Mouse (Mus musculus) gastrocnemius, adult 18-20 months (tissue): ENCODE measurements around the gene Zfp512. TPM values are rescaled to one million over a fixed set of nuclear protein-coding genes. Genes with fewer than 3 reads are reported as not detected.
"Not testable (repeated sequence)": the region's sequence is repeated elsewhere in the genome, so short reads cannot be mapped to it uniquely, and the experiment has no call there.

Experiments
- DNase-seq: peaks from one replicate; pipeline ENCODE4 v3.0.0; 2021; ENCODE audit warnings: low spot score
- long read RNA-seq, 2 experiments: library from polyadenylated mRNA; stranded (forward); transcript quantifications; one replicate each; pipeline ENCODE4 v2.0.0; 2021
- total RNA-seq, 2 experiments: library from RNA; stranded (reverse); gene quantifications; 2 replicates each; pipeline ENCODE4 v1.2.3; 2021

The Zfp512 gene
- 10 to 100 TPM; 10.5 to 14.0 TPM for total RNA-seq
- long read RNA-seq, experiment 1, transcript Zfp512-201 (14 exons, 3,299 nt) = major isoform, 24 of 36 reads
- long read RNA-seq, experiment 1, partial matches to known transcripts = 2 of 36 reads
- long read RNA-seq, experiment 1, other reads (novel, unspliced or antisense) = 9 of 36 reads
- long read RNA-seq, experiment 2, transcript Zfp512-201 (14 exons, 3,299 nt) = major isoform, 8 of 25 reads
- long read RNA-seq, experiment 2, partial matches to known transcripts = 4 of 25 reads
- long read RNA-seq, experiment 2, other reads (novel, unspliced or antisense) = 12 of 25 reads

- peak; percentile 93 for DNase-seq
Measured at GRCm38 (mm10) chr5:31451878-31452561, at the start of gene Zfp512. Gene Zfp512, plus strand, starts transcription at chr5:31452431.

DNA sequence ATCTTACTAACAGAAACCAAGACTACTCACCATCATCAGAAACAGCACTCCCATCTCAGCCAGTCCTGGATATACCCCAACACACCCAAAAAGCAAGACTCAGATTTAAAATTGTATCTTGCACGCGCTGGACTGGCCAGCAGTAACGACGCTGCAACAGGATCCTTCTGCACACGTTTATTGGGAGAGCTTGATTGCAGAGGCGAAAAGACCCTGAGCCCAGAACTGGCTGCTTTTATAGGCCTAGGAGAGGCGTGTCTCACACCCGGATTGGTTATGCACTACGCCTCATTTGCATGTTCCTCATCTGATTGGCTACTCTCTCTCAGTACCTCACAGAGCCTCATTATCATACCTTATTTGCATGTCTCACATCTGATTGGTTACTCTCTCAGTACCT, 17.5 kb upstream of the Zfp512 start:
- not testable (repeated sequence) for DNase-seq

GRCm38 (mm10) chr5:31451336-31451735, 895 bp upstream of the Zfp512 start:
- peak; percentile 20 for DNase-seq

DNA sequence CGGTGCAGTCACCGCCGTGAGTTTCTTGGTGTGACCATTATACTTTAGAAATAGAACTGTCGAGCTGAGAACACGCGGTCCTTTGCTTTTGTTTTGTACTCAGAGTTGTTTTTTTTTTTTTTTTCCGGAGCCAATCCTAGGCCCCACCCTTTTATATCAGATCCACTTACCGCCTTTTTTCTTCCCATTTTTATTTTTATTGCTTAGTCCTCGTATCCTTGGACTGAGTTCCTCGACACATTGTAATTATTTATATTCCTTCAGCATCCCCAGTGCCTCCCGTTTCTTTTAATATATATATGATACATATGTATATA, 289 bp downstream of the Zfp512 start:
- DNase-seq = no peak

DNA sequence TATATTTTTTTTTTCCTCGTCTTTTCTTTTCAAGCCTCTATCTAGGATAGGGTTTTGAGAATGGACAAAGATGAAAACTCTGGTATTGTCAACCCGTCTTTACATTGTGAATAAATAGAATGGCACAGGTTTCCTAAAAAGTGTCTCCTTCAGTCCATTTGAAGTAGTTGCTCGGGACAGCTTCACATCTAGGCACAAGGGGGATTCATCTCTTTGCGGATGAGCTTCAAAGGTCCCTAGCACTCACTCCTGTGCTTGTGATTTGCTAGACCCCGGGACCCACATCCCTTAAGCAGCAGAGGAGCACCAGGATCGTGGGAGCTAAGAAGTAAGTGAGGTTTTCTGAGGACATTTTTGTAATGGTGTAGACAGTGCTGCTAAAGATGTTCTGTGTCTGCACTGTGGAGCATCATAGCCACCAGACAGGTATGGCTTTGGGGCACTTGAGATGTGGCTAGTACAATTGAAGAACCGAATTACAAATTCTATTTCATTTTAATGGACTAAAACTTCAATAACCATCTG, 717 bp downstream of the Zfp512 start:
- no peak for DNase-seq

GRCm38 (mm10) chr5:31467798-31468197, 15.6 kb downstream of the Zfp512 start:
- no peak for DNase-seq

- no peak for DNase-seq
Measured at GRCm38 (mm10) chr5:31469711-31470110, 17.5 kb downstream of the Zfp512 start.

DNA sequence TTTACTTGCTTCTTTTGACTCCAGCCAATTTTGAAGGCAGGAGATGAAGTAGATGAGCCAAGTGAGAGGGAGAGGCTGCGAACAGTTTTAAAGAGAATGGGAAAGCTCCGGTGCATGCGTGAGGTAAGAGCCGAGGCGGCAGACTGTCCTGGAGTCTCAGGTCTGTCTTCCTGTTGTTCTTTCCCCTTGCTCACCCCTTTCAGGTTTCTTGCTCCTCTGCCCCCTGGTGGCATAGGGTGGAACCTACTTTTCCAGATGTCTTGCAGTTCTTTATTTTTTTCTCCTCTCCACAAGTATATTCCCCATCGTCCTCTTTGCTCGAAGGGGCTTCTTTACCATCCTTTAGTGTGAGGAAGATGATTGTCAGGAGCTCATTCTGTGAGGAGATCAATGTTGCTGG, 18.1 kb downstream of the Zfp512 start:
- DNase-seq = peak; percentile 46

- DNase-seq = no peak
Measured at GRCm38 (mm10) chr5:31480536-31480935, 28.3 kb downstream of the Zfp512 start.

GRCm38 (mm10) chr5:31485440-31485839, 33.2 kb downstream of the Zfp512 start, which contains the start of gene 4930548H24Rik:
Gene 4930548H24Rik, plus strand, starts transcription at chr5:31485740.
- no peak for DNase-seq

- DNase-seq = no peak
Measured at GRCm38 (mm10) chr5:31487889-31488288, 35.7 kb downstream of the Zfp512 start.

GRCm38 (mm10) chr5:31489116-31489769, 37.0 kb downstream of the Zfp512 start:
- DNase-seq = no peak

GRCm38 (mm10) chr5:31492031-31492430, 39.8 kb downstream of the Zfp512 start:
- no peak for DNase-seq

DNA sequence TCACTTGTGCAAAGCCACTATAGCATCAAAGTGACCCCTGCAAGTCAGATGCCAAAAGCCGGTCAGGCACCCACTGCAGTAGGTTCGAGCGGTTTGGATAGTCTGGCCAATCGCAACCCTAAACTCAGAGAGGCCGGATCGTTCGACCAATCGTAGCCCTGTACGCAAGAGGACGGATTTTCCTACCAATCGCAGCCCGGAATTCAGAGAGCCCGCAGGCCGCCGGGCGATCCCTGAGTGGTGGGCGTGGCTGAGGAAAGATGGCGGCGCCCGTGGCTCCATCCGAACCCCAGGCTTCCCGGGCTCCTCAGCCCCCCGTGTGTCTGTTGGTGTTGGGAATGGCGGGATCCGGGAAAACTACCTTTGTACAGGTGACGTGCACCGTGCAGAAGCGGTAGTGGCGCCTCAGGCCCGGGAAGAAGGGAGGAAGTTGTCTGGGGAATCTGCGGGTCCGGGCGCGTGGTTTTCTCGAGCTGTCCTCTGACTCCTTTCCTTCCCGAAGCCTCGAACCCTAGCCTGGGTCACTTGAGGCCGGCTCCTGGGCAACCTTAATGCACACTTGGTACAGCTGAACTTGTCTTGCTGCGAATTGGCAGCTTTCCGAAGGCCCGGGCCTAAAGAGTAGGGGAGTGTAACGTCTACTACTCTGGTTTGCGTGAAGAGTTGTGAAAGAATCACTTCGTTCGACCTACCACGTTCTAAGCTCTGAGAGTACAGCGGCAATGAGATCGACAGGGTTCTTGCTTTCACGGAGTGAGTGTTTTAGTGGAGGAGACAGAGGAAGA, 42.5 kb downstream of the Zfp512 start, which contains the start of gene Gpn1:
Gpn1 (plus strand) TSS at position 229 of the 785 bp plus-strand sequence.
- peak; percentile 91 for DNase-seq

DNA sequence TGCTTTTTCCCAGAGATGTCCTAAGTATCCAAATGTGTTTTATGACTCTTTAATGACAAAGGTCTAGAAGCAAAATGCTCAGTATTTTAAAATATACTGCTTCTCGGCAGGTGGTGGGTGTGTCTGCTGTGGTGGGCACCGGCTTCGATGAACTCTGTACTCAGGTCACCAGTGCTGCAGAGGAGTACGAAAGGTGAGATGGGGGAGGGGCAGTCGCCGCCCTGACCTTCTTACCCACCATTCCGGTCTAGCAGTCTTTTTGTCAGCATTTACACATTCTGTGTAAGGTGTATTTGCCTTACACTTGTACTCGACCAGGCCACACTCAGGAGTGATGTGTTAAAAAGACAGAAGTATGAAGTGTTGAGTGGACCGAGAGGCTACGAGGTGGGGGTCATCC, 52.6 kb downstream of the Zfp512 start:
- DNase-seq = no peak

GRCm38 (mm10) chr5:31512481-31512880, 60.2 kb downstream of the Zfp512 start:
- DNase-seq = no peak

GRCm38 (mm10) chr5:31520556-31520955, 68.3 kb downstream of the Zfp512 start:
- no peak for DNase-seq

DNA sequence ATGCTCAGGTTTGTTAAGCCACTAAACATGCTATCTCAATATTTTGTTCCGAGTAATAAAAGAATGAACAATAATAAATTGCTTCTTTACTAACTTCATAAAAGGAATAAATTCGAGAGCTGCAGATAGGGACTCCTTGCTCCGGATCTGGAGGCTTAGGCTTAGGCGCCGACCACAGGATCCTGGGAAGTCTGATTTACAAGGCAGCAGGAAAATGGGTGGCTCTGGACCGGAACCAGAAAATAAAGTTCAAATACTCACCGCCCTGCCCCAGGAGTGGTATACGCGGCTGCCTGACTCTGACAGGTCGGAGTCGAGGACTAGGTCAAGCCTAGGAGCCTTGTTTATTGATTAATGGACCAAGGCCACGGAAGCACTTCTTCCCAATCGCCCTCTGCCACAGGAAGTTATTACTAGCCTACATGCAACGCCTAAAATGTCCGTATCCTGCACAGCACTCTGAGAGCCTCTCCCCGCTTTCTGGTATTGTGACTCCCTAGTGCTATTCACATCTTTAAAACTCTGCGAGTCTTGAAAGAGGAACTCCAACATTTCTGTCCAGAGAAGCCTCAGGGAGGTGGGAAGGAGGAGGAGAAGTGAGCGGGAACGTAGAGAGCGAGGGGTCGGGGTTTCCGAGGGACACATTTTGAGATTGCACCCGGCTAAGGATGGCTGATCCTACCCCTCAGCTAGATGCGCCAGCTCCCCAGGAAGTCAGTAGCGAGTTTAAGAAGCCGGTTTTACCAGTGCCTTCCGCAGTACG, 74.3 kb downstream of the Zfp512 start, which contains the start of gene Slc4a1ap:
Slc4a1ap (plus strand) TSS at position 642 of the 763 bp plus-strand sequence.
- peak; percentile 82 for DNase-seq

- no peak for DNase-seq
Measured at GRCm38 (mm10) chr5:31527117-31527680, 75.0 kb downstream of the Zfp512 start.

DNA sequence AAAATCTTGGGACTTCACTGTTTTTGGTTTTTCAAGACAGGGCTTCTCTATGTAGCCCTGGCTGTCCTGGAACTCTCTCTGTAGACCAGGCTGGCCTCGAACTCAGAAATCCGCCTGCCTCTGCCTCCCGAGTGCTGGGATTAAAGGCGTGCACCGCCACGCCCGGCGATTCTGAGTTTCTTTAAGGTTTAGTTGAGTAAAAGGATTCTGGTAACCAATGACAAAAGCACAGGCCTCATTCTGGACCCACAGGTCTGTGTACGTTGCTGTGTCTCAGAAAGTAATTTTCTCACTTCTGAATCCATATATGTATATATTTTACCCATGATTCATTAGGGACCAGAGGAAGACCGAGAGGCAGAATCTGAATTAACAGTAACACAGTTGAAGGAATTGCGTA, 75.5 kb downstream of the Zfp512 start, which contains the start of gene Supt7l:
Supt7l (minus strand) TSS at position 101 of the 400 bp plus-strand sequence.
- not testable (repeated sequence) for DNase-seq
